Mouse (Mus musculus): ENCODE data around the gene Slc35d1.

GRCm38 (mm10) chr4:103214498-103214924, 453 bp downstream of the Slc35d1 start:
- TF ChIP-seq CTCF (IDR thresholded peaks at IDR 0.05; ENCODE audit: insufficient read depth, low read length): no peak
- peak; percentile 63; the same call in 1 of the 2 replicates for TF ChIP-seq POLR2A (IDR thresholded peaks at IDR 0.05; ENCODE audit: borderline replicate concordance, extremely low read depth, low read depth, low read length)
